12 mouse cellular contexts compared by ENCODE assay signal in the genomic region with DNA sequence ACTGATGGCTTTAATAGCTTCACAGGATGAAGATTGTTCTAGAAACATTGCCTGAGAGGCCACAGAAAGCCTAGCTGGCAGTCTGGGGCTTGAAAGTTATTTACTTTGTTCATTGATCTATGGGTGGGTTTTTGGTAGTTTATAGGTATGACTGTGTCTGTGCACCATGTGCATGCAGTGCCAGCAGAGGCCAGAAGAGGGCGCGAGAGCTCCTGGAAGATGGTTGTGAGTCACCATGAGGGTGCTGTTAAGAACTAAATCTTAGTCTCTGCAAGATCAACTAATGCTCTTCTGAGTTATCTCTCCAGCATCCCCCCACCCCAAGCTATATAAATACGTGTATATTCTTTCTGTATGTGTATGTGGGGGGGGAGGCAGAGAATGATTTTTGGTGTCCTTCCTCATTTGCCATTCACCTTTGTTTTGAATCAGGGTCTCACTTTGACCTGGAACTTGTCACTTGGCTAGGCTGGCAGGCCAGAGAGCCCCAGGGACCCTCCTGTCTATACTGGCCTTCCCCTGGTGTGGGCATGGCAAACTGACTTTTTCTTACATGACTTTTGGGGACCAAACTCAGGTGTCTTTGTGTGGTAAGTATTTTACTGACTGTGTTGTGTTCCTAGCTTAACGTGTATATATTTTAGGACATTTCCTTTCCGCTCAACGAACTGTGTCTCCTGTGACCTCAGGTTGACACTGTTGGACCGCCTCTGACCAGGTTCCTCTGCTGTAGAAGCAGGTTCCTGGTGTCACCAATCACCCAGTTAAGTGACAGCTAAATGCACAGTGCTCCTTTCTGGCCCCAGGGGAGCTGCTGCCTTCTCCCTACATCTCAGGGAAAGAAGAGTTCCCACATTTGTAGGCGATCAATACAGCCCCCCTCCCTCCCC.
DNase-seq lines count a peak whose midpoint lies in the region; ATAC-seq and TF ChIP-seq lines count a peak whose summit lies in the region.
"Had no signal": no experiment of that assay in that cellular context is flagged by ENCODE, and none has a peak within 500 bp of the region (broad histone marks: within the 10 kb centered on the region; RNA-seq: fewer than 3 reads in every experiment).

No protein-coding gene starts in this region.

- no peak for ATAC-seq in lung, embryonic 14.5 days (ENCODE audit: insufficient read depth)
- no peak for ATAC-seq in limb, embryonic 11.5 days (ENCODE audit: insufficient number of reproducible peaks, low FRiP score, low TSS enrichment, low read depth)
- ATAC-seq: intestine, embryonic 16.5 days; Patski had no signal

- no peak overlapping the region for H3K27ac ChIP-seq in heart, embryonic 10.5 days
- no peak overlapping the region for H3K27ac ChIP-seq in lung, embryonic 14.5 days (ENCODE audit: low read depth)
- H3K27ac ChIP-seq in limb, embryonic 11.5 days (replicated peaks; ENCODE audit: low read depth, low read length) = no peak overlapping the region
- H3K27ac ChIP-seq: lung, embryonic 15.5 days had no signal

- WGBS in heart, embryonic 10.5 days = 76% methylated on average over 8 of the region's 8 CpGs
- WGBS in lung, embryonic 14.5 days = 71% methylated on average over 8 of the region's 8 CpGs
- 80% methylated on average over 8 of the region's 8 CpGs for WGBS in limb, embryonic 11.5 days

- no peaks in the 10 kb centered on the region for H3K27me3 ChIP-seq in heart, embryonic 10.5 days (ENCODE audit: insufficient read depth, poor library complexity, severe bottlenecking)
- no peaks in the 10 kb centered on the region for H3K27me3 ChIP-seq in lung, embryonic 14.5 days (ENCODE audit: insufficient read depth, low read length)
- no peaks in the 10 kb centered on the region for H3K27me3 ChIP-seq in E14TG2a.4 (ENCODE audit: insufficient read depth, low read length)
- H3K27me3 ChIP-seq in limb, embryonic 11.5 days (ENCODE audit: control insufficient read depth, insufficient read depth, low read length) = no peaks in the 10 kb centered on the region
- H3K27me3 ChIP-seq: lung, embryonic 15.5 days; Patski had no signal

- peak; percentile 48 for TF ChIP-seq CTCF in lung, embryonic 14.5 days (IDR thresholded peaks at IDR 0.05; ENCODE audit: low read depth)
- peak; percentile 65 for TF ChIP-seq CTCF in E14TG2a.4 (conservative IDR thresholded peaks at IDR 0.05; ENCODE audit: low read length)

- peaks cover 53% of the 10 kb centered on the region for H3K4me1 ChIP-seq in heart, embryonic 10.5 days
- no peaks in the 10 kb centered on the region for H3K4me1 ChIP-seq in lung, embryonic 14.5 days (ENCODE audit: insufficient read depth)
- H3K4me1 ChIP-seq in E14TG2a.4 (replicated peaks; ENCODE audit: low read depth, low read length) = peaks cover 79% of the 10 kb centered on the region
- H3K4me1 ChIP-seq in limb, embryonic 11.5 days (ENCODE audit: control insufficient read depth, insufficient read depth, low read length) = 0 out of 2 replicates have a peak, but pooled peaks cover 3% of the 10 kb centered on the region

- no peak overlapping the region for H3K4me2 ChIP-seq in lung, embryonic 14.5 days
- H3K4me2 ChIP-seq in limb, embryonic 11.5 days (ENCODE audit: low read depth, severe bottlenecking) = no peak overlapping the region
- H3K4me2 ChIP-seq: lung, embryonic 15.5 days had no signal

- no peaks in the 10 kb centered on the region for H3K36me3 ChIP-seq in heart, embryonic 10.5 days
- H3K36me3 ChIP-seq in lung, embryonic 14.5 days (ENCODE audit: insufficient read depth) = no peaks in the 10 kb centered on the region
- peaks cover 10% of the 10 kb centered on the region for H3K36me3 ChIP-seq in E14TG2a.4 (ENCODE audit: insufficient read depth, low read length)
- H3K36me3 ChIP-seq in limb, embryonic 11.5 days (ENCODE audit: control insufficient read depth, insufficient read depth, low read length) = no peaks in the 10 kb centered on the region
- H3K36me3 ChIP-seq: lung, embryonic 15.5 days had no signal

- H3K9ac ChIP-seq in lung, embryonic 14.5 days = no peak overlapping the region
- no peak overlapping the region for H3K9ac ChIP-seq in limb, embryonic 11.5 days (ENCODE audit: low read length)
- H3K9ac ChIP-seq: lung, embryonic 15.5 days had no signal

- no peaks in the 10 kb centered on the region for H3K9me3 ChIP-seq in heart, embryonic 10.5 days
- no peaks in the 10 kb centered on the region for H3K9me3 ChIP-seq in lung, embryonic 14.5 days (ENCODE audit: low read depth, low read length)
- H3K9me3 ChIP-seq in E14TG2a.4 (ENCODE audit: low read length) = no peaks in the 10 kb centered on the region
- H3K9me3 ChIP-seq in limb, embryonic 11.5 days (ENCODE audit: control insufficient read depth, low read length) = no peaks in the 10 kb centered on the region
- H3K9me3 ChIP-seq: lung, embryonic 15.5 days had no signal

- peak; percentile 37 for DNase-seq in heart, postnatal 4 days
- DNase-seq in heart, embryonic 10.5 days (ENCODE audit: low spot score) = no peak
- no peak for DNase-seq in lung, embryonic 14.5 days
- no peak for DNase-seq in lung, postnatal 25 days (ENCODE audit: low spot score)
- DNase-seq in limb, embryonic 11.5 days (ENCODE audit: low spot score) = peak; percentile 42
- no peak for DNase-seq in gastrocnemius, adult 18-20 months (ENCODE audit: low spot score)
- no peak for DNase-seq in urinary bladder, adult 18-20 months (ENCODE audit: low spot score in 2 of 2)
- DNase-seq: heart, adult 18-20 months had no signal

- H3K4me3 ChIP-seq in heart, embryonic 10.5 days = no peak overlapping the region
- no peak overlapping the region for H3K4me3 ChIP-seq in lung, embryonic 14.5 days (ENCODE audit: low read depth, low read length)
- peak overlapping the region; percentile 5; the same call in 1 of the 2 replicates for H3K4me3 ChIP-seq in E14TG2a.4 (replicated peaks; ENCODE audit: low read length)
- no peak overlapping the region for H3K4me3 ChIP-seq in limb, embryonic 11.5 days (ENCODE audit: low read depth, low read length)
- H3K4me3 ChIP-seq: lung, embryonic 15.5 days had no signal

Comparison
In these comparisons a context has a peak if more than half of its experiments do, and no peak if none do; other contexts are left out.
1. DNase-seq: peak in heart, postnatal 4 days (single experiment) and limb, embryonic 11.5 days (single experiment); none in heart, embryonic 10.5 days (single experiment), lung, embryonic 14.5 days (single experiment), lung, postnatal 25 days (single experiment), gastrocnemius, adult 18-20 months (single experiment) and urinary bladder, adult 18-20 months (0 of 2).